Mouse (Mus musculus): ENCODE measurements around the gene Faf2.

GRCm38 (mm10) chr13:54574854-54575481, 46.6 kb upstream of the Faf2 start, which contains the start of gene Arl10:
- TF ChIP-seq CTCF (IDR thresholded peaks at IDR 0.05; ENCODE audit: low read depth), result peak; percentile 30
- TF ChIP-seq EP300 (IDR thresholded peaks at IDR 0.05; ENCODE audit: low read depth), result no peak

All from liver, embryonic 14.5 days (tissue).